Mouse (Mus musculus) intestine, embryonic 15.5 days (tissue): ENCODE data around the gene Cfap44. TPM values are rescaled to one million over a fixed set of nuclear protein-coding genes. Genes with fewer than 3 reads are reported as not detected.

ENCODE experiments used
- ATAC-seq: fragments of 200-750 bp; cut with Nextera tagmentation; 2 replicates; pipeline ENCODE4 v1.8.0; 2017; ENCODE audit warnings: moderate TSS enrichment, moderate library complexity
- H3K27ac ChIP-seq: fragments of 300-500 bp; sonication (generic); 2 replicates; pipeline ENCODE4 v1.5.1; 2015; ENCODE audit warnings: mild to moderate bottlenecking, inconsistent platforms
- H3K27me3 ChIP-seq: fragments of 300-500 bp; sonication (generic); replicated peaks from 2 replicates; pipeline ENCODE4 v1.6.1; 2015; ENCODE audit warnings: inconsistent platforms
- H3K36me3 ChIP-seq: fragments of 300-500 bp; sonication (generic); 2 replicates; pipeline ENCODE4 v1.6.1; 2015; ENCODE audit warnings: inconsistent platforms
- H3K4me1 ChIP-seq: fragments of 300-500 bp; sonication (generic); replicated peaks from 2 replicates; pipeline ENCODE4 v1.6.1; 2015; ENCODE audit warnings: inconsistent platforms
- H3K4me2 ChIP-seq: fragments of 300-500 bp; sonication (generic); replicated peaks from 2 replicates; pipeline ENCODE4 v1.6.1; 2015; ENCODE audit warnings: mild to moderate bottlenecking, inconsistent platforms
- H3K4me3 ChIP-seq: fragments of 300-500 bp; sonication (generic); replicated peaks from 2 replicates; pipeline ENCODE4 v1.5.1; 2015; ENCODE audit warnings: inconsistent platforms
- H3K9ac ChIP-seq: fragments of 300-500 bp; sonication (generic); 2 replicates; pipeline ENCODE4 v1.6.1; 2015; ENCODE audit warnings: inconsistent platforms
- H3K9me3 ChIP-seq: fragments of 300-500 bp; sonication (generic); 2 replicates; pipeline ENCODE4 v1.6.1; 2016; ENCODE audit warnings: inconsistent platforms
- WGBS: fragments of 180-500 bp; shearing (Covaris S2); methylation state at CpG from one replicate; pipeline ENCODE4 v1.1.7; 2015; 5-methylcytosine and 5-hydroxymethylcytosine counted together
- polyA plus RNA-seq: library from polyadenylated mRNA; unstranded; fragments of >200 nt; fragmentation: Nextera tagmentation; extraction: Ambion mirVana; gene quantifications from 2 replicates; pipeline ENCODE4 v1.2.1, GENCODE M21; 2015

Cfap44 gene
- polyA plus RNA-seq, 1 experiment from 2014 or later = 0.14 TPM

DNA sequence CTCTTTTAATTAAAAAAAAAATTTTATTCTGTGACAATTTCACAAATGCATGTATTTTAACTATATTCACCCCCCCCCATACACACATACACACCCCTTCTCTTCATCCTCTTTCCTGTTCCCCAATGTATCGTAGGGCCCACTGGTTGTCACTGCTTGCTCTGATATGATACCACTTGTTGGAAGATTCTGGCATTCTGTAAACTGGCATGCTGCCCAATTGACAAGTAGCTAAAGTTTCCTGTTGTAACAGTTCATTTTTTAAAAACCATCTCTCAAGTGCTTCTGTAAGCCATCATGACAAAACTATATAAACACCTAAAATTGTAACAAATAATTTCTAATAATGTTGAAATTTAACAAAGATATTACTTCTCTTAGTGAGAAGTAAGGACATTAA lies 10.3 kb upstream of the Cfap44 start:
- Histone ChIP-seq H3K9me3 (no peaks in the 10 kb centered on the region), H3K27me3 (no peaks in the 10 kb centered on the region), H3K27ac (no peak overlapping the region), H3K36me3 (0 out of 2 replicates have a peak, but pooled peaks cover 9% of the 10 kb centered on the region), H3K4me3 (no peak overlapping the region), H3K9ac (no peak overlapping the region), H3K4me1 (no peaks in the 10 kb centered on the region), H3K4me2 (no peak overlapping the region)
- no peak for ATAC-seq
- WGBS = 76% methylated on average over 1 of the region's 1 CpGs

DNA sequence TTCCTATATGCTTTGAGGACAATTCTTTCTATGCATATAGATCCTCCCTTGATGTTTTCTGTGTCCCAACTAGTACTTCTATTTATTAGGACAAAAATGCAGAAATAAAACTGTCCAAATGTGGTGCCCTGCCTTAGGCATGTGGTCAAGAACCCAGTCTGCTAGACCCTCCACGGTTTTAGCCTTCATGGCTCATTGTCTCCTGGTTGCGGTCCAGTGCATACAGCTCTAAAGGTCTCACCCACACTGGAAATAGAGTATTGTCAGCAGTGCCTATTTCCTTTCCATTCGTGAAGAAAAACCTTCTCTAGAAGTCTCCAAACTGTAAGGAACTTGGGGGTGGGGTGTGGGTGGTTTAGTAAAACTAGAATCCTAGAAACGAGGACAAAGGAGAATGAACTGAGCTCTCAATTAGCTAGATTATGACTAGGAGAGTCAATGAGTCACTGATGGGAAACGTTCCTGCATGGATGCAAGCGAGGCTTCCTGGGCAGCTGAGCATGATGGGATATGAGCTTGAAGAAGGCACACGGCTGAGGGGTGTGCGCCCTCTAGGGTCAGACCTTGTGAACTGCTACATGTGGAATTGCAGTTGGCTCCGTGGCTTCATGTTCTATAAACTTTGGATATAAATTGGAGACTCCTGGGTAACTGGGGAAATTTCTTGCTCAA lies 2.6 kb upstream of the Cfap44 start:
- 0 out of 2 replicates have a peak, but pooled peaks cover 11% of the 10 kb centered on the region for H3K36me3 ChIP-seq
- peaks cover 9% of the 10 kb centered on the region; the same call in 1 of the 2 replicates for H3K4me1 ChIP-seq
- WGBS = 43% methylated on average over 9 of the region's 9 CpGs
- no peak overlapping the region for H3K4me3 ChIP-seq
- no peaks in the 10 kb centered on the region for H3K27me3 ChIP-seq
- no peak overlapping the region for H3K4me2 ChIP-seq
- H3K9ac ChIP-seq = no peak overlapping the region
- H3K9me3 ChIP-seq = no peaks in the 10 kb centered on the region
- no peak overlapping the region for H3K27ac ChIP-seq
- no peak for ATAC-seq

DNA sequence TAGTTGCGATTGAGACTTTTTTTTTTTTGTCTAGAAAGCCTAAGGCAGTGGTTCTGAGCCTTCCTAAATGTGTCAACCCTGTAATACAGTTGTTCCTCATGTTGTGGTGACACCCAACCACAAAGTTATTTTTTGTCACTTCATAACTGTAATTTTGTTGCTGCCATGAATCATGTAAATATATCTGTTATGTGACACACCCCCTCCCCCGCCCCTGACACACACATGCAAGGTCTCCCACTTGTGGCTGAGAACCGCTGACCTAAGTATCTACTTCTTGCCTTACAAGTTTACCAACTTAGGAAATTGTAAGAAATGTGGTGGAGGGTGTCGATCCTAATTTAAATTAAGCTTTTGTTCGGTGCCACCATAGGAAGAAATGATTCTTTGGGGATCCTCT lies 10.3 kb downstream of the Cfap44 start:
- ATAC-seq = no peak
- Histone ChIP-seq H3K4me3 (no peak overlapping the region), H3K4me1 (no peaks in the 10 kb centered on the region), H3K9ac (no peak overlapping the region), H3K27me3 (no peaks in the 10 kb centered on the region), H3K4me2 (no peak overlapping the region), H3K27ac (no peak overlapping the region), H3K9me3 (no peaks in the 10 kb centered on the region), H3K36me3 (no peaks in the 10 kb centered on the region)
- 97% methylated on average over 5 of the region's 5 CpGs for WGBS

DNA sequence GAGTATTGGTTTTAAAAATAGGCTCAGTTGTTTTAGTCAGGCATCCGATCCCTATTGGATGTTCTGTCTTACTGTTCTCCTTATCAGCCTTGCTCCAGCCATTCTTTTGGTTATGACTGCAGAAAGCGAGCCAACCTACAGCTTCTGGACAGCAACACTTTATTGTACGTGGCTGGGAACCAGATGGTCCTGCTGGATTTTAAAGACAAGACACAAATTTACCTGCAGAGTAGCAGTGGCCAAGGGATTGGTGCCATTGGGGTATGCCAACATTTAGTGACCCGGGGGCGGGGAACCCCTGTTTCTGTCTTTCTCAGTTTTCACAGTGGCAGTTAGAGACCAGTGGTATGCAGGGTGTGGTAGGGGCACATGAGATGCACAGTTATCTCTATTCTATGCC lies 12.6 kb downstream of the Cfap44 start:
- Histone ChIP-seq H3K4me1 (no peaks in the 10 kb centered on the region), H3K9me3 (no peaks in the 10 kb centered on the region), H3K9ac (no peak overlapping the region), H3K27me3 (no peaks in the 10 kb centered on the region), H3K36me3 (no peaks in the 10 kb centered on the region), H3K4me3 (no peak overlapping the region), H3K4me2 (no peak overlapping the region), H3K27ac (no peak overlapping the region)
- 88% methylated on average over 5 of the region's 5 CpGs for WGBS
- no peak for ATAC-seq

DNA sequence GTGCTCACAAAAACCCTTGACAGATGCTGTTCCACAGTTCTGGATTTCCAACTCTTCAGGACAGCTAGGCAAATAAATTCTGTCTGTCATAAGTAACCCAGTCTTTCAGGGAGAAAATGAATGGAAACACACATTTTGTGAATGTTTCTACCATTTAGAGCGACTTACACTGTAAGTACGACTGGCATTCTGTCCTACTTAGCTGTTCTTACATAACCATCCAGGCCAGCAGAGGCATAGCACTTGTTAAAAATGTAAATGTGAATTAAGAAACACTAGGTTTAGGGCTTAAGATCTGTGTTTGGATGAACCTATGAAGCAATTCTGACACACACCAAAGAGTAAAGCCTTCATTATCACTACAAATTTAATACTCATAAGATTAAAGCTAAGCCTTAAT lies 13.7 kb downstream of the Cfap44 start:
- Histone ChIP-seq H3K9me3 (no peaks in the 10 kb centered on the region), H3K27ac (no peak overlapping the region), H3K27me3 (no peaks in the 10 kb centered on the region), H3K4me3 (no peak overlapping the region), H3K4me1 (no peaks in the 10 kb centered on the region), H3K4me2 (no peak overlapping the region), H3K36me3 (no peaks in the 10 kb centered on the region), H3K9ac (no peak overlapping the region)
- WGBS = 94% methylated on average over 2 of the region's 2 CpGs
- ATAC-seq = no peak

GRCm38 (mm10) chr16:44410176-44410575 lies 15.6 kb downstream of the Cfap44 start:
- Histone ChIP-seq H3K36me3 (no peaks in the 10 kb centered on the region), H3K9ac (no peak overlapping the region), H3K4me1 (no peaks in the 10 kb centered on the region), H3K27me3 (no peaks in the 10 kb centered on the region), H3K9me3 (no peaks in the 10 kb centered on the region), H3K4me3 (no peak overlapping the region), H3K4me2 (no peak overlapping the region), H3K27ac (no peak overlapping the region)
- no peak for ATAC-seq
- WGBS = 47% methylated on average over 6 of the region's 6 CpGs

GRCm38 (mm10) chr16:44417596-44417995 lies 23.0 kb downstream of the Cfap44 start:
- no peak overlapping the region for H3K4me3 ChIP-seq
- no peak overlapping the region for H3K9ac ChIP-seq
- H3K9me3 ChIP-seq = no peaks in the 10 kb centered on the region
- no peaks in the 10 kb centered on the region for H3K4me1 ChIP-seq
- 0 out of 2 replicates have a peak overlapping the region, but pooled peaks have one; percentile 17 for H3K4me2 ChIP-seq
- no peaks in the 10 kb centered on the region for H3K27me3 ChIP-seq
- H3K27ac ChIP-seq = no peak overlapping the region
- ATAC-seq = no peak
- 50% methylated on average over 8 of the region's 8 CpGs for WGBS
- no peaks in the 10 kb centered on the region for H3K36me3 ChIP-seq

GRCm38 (mm10) chr16:44421735-44422134 lies 27.1 kb downstream of the Cfap44 start:
- Histone ChIP-seq H3K27ac (no peak overlapping the region), H3K4me1 (no peaks in the 10 kb centered on the region), H3K9me3 (no peaks in the 10 kb centered on the region), H3K36me3 (no peaks in the 10 kb centered on the region), H3K27me3 (no peaks in the 10 kb centered on the region), H3K9ac (no peak overlapping the region), H3K4me3 (no peak overlapping the region), H3K4me2 (no peak overlapping the region)
- ATAC-seq = no peak
- WGBS = 86% methylated on average over 8 of the region's 8 CpGs

DNA sequence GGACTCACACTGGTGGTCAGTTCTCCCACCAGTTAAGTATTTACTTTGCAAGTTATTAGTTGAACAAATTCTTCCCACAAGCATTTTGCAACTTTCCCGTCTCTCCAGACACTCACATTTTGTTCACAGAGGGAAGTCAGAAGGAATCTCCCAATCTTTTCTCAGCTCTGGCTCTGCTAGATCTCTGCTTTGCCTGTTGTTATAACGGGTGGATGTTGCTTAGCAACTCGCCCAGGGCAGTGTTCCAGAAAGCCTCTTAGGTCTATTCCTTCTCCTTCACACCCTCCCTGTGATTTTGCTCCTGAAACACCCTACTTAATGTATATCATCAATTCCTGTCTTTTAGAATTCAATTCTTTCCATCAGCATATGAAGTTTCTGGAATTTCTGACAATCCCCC lies 28.9 kb downstream of the Cfap44 start:
- Histone ChIP-seq H3K9ac (no peak overlapping the region), H3K9me3 (no peaks in the 10 kb centered on the region), H3K36me3 (no peaks in the 10 kb centered on the region), H3K4me3 (no peak overlapping the region), H3K4me2 (no peak overlapping the region), H3K27ac (no peak overlapping the region), H3K4me1 (no peaks in the 10 kb centered on the region), H3K27me3 (no peaks in the 10 kb centered on the region)
- 30% methylated on average over 3 of the region's 3 CpGs for WGBS
- ATAC-seq = no peak

GRCm38 (mm10) chr16:44428456-44428855 lies 33.9 kb downstream of the Cfap44 start:
- no peak for ATAC-seq
- H3K9ac ChIP-seq = no peak overlapping the region
- 77% methylated on average over 5 of the region's 5 CpGs for WGBS

DNA sequence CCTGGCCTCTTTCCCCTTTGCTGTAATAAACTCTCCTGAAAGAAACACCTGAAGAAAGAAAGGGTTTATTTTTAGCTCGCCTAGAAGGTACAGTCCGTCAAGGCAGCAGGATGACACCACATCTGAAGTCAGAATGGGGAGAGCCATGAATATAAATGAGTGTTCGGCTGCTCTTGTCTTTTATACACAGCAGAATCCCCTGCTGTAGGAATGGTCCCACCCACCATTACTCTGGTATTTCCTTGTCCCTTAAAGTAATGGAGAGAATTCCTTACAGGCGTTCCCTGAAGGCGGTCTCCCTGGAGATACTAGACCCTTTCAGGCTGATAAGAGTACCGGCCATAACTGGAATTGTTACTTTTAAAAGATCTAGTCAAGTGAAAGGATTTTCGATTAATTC lies 35.4 kb downstream of the Cfap44 start:
- no peaks in the 10 kb centered on the region for H3K36me3 ChIP-seq
- H3K4me1 ChIP-seq = no peaks in the 10 kb centered on the region
- H3K9me3 ChIP-seq = no peaks in the 10 kb centered on the region
- ATAC-seq = no peak
- no peaks in the 10 kb centered on the region for H3K27me3 ChIP-seq
- H3K4me3 ChIP-seq = no peak overlapping the region
- WGBS = 61% methylated on average over 7 of the region's 7 CpGs
- no peak overlapping the region for H3K9ac ChIP-seq
- no peak overlapping the region for H3K4me2 ChIP-seq
- no peak overlapping the region for H3K27ac ChIP-seq

More at GRCm38 (mm10) chr16:44428456-44428855, 33.9 kb downstream of the Cfap44 start:
- Histone ChIP-seq H3K4me3 (no peak overlapping the region), H3K27me3 (no peaks in the 10 kb centered on the region), H3K36me3 (no peaks in the 10 kb centered on the region), H3K4me2 (no peak overlapping the region), H3K9me3 (no peaks in the 10 kb centered on the region), H3K4me1 (no peaks in the 10 kb centered on the region), H3K27ac (no peak overlapping the region)

DNA sequence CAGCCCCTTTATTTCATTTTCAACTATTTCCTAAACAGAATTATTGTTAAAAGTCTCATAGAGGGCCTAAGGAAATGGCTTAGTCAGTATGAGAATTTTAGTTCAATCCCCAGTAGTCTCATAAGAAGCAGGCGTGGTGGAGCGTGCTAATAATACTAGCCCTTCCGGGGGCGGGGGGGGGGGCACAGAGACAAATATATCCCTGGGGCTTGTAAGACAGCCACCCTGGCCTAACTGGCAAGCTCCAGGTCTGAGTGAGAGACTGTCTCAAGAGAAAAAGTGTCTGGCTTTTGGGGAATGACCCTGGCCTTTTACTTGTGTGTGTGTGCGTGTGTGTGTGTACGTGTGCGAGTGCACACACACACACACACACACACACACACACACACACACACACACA lies 40.3 kb downstream of the Cfap44 start:
- no peak overlapping the region for H3K9ac ChIP-seq
- 86% methylated on average over 7 of the region's 7 CpGs for WGBS
- H3K4me1 ChIP-seq = no peaks in the 10 kb centered on the region
- H3K27me3 ChIP-seq = no peaks in the 10 kb centered on the region
- H3K4me3 ChIP-seq = no peak overlapping the region
- no peak overlapping the region for H3K27ac ChIP-seq
- H3K9me3 ChIP-seq = no peaks in the 10 kb centered on the region
- H3K36me3 ChIP-seq = no peaks in the 10 kb centered on the region
- no peak overlapping the region for H3K4me2 ChIP-seq
- ATAC-seq = no peak

DNA sequence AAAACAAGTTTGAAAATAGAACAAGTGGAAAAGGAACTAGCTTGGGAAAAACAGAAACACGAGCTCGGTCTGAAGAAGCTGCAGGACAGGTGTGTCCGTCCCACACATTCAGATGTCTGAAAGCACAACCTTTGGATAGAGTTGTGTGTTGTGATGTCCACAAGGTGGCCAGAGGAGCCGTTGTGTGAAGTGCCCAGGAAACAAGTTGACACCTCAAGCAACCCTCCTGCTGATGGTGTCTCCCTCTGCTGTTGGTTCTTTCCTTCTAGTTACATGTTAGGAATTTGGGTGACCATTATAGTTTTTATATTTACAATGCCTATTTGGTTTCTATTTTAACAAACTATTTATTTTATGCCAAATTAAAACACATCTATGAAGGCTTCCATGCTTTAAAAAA lies 40.9 kb downstream of the Cfap44 start:
- H3K9ac ChIP-seq = no peak overlapping the region
- H3K27ac ChIP-seq = no peak overlapping the region
- H3K4me3 ChIP-seq = no peak overlapping the region
- H3K27me3 ChIP-seq = no peaks in the 10 kb centered on the region
- no peak for ATAC-seq
- WGBS = 74% methylated on average over 4 of the region's 4 CpGs
- no peak overlapping the region for H3K4me2 ChIP-seq
- H3K9me3 ChIP-seq = no peaks in the 10 kb centered on the region
- no peaks in the 10 kb centered on the region for H3K4me1 ChIP-seq
- no peaks in the 10 kb centered on the region for H3K36me3 ChIP-seq
